Mouse (Mus musculus) lung, adult 2 months (tissue): ENCODE measurements around the gene Celsr1. TPM values are rescaled to one million over a fixed set of nuclear protein-coding genes. Genes with fewer than 3 reads are reported as not detected.

Experiments used
- DNase-seq: peaks from one replicate; pipeline ENCODE4 v3.0.0; 2022
- H3K4me1 ChIP-seq: fragments of 200-500 bp; 2 replicates; pipeline ENCODE4 v1.6.1; 2011; ENCODE audit warnings: low read length; ENCODE audit not compliant: control insufficient read depth, insufficient read depth
- H3K4me3 ChIP-seq: fragments of 200-500 bp; replicated peaks from 2 replicates; pipeline ENCODE3; 2011; ENCODE audit warnings: low read depth, mild to moderate bottlenecking, control low read depth, low read length; ENCODE audit errors: extremely low read depth
- CTCF ChIP-seq: fragments of 200-500 bp; IDR thresholded peaks from 2 replicates; pipeline ENCODE4 v1.5.1; 2011; ENCODE audit warnings: mild to moderate bottlenecking, low read length, control low read depth; ENCODE audit not compliant: insufficient read depth
- POLR2A ChIP-seq: fragments of 200-500 bp; IDR thresholded peaks from 2 replicates; pipeline ENCODE4 v1.6.1; 2011; ENCODE audit warnings: low read depth, mild to moderate bottlenecking, control low read depth, low read length, borderline replicate concordance; ENCODE audit errors: extremely low read depth
- WGBS: fragments of 180-500 bp; shearing (Covaris S2); methylation state at CpG from one replicate; pipeline ENCODE4 v1.1.7; 2018; 5-methylcytosine and 5-hydroxymethylcytosine counted together
- polyA plus RNA-seq: library from polyadenylated mRNA; depleted of rRNA; stranded (reverse); fragments of >200 nt; gene quantifications from 2 replicates; pipeline ENCODE4 v1.2.3, GENCODE M21; 2012

Celsr1 gene
- polyA plus RNA-seq, 1 experiment: 16.0 TPM

- no peaks in the 10 kb centered on the region for H3K4me1 ChIP-seq
- no peak for DNase-seq
- no peak overlapping the region for H3K4me3 ChIP-seq
- TF ChIP-seq POLR2A (no peak), CTCF (no peak)
- WGBS: 70% methylated on average over 6 of the region's 6 CpGs
Measured at GRCm38 (mm10) chr15:85953458-85953857, 80.1 kb downstream of the Celsr1 start.

- no peak for DNase-seq
- no peak for TF ChIP-seq CTCF
- no peak for TF ChIP-seq POLR2A
- WGBS: 62% methylated on average over 16 of the region's 16 CpGs
- H3K4me1 ChIP-seq: no peaks in the 10 kb centered on the region
- no peak overlapping the region for H3K4me3 ChIP-seq
Measured at GRCm38 (mm10) chr15:85949421-85950164, 84.0 kb downstream of the Celsr1 start.

GRCm38 (mm10) chr15:85947967-85948366 lies 85.6 kb downstream of the Celsr1 start:
- TF ChIP-seq POLR2A (no peak), CTCF (no peak)
- H3K4me3 ChIP-seq: no peak overlapping the region
- 68% methylated on average over 8 of the region's 8 CpGs for WGBS
- no peak for DNase-seq
- H3K4me1 ChIP-seq: no peaks in the 10 kb centered on the region

- Histone ChIP-seq H3K4me1 (no peaks in the 10 kb centered on the region), H3K4me3 (no peak overlapping the region)
- peak; percentile 27 for DNase-seq
- 57% methylated on average over 9 of the region's 9 CpGs for WGBS
- TF ChIP-seq CTCF (no peak), POLR2A (no peak)
Measured at GRCm38 (mm10) chr15:85947541-85947940, 86.0 kb downstream of the Celsr1 start.

GRCm38 (mm10) chr15:85935627-85936049 lies 97.9 kb downstream of the Celsr1 start:
- DNase-seq: peak; percentile 55
- H3K4me3 ChIP-seq: no peak overlapping the region
- 30% methylated on average over 5 of the region's 5 CpGs for WGBS
- H3K4me1 ChIP-seq: no peaks in the 10 kb centered on the region
- no peak for TF ChIP-seq CTCF
- no peak for TF ChIP-seq POLR2A

GRCm38 (mm10) chr15:85928161-85928560 lies 105.4 kb downstream of the Celsr1 start:
- 72% methylated on average over 12 of the region's 12 CpGs for WGBS
- Histone ChIP-seq H3K4me3 (no peak overlapping the region), H3K4me1 (no peaks in the 10 kb centered on the region)
- no peak for TF ChIP-seq POLR2A
- no peak for TF ChIP-seq CTCF
- no peak for DNase-seq

- no peaks in the 10 kb centered on the region for H3K4me1 ChIP-seq
- TF ChIP-seq POLR2A: no peak
- no peak for TF ChIP-seq CTCF
- 93% methylated on average over 11 of the region's 11 CpGs for WGBS
- H3K4me3 ChIP-seq: no peak overlapping the region
- DNase-seq: no peak
Measured at GRCm38 (mm10) chr15:85921855-85922254, 111.7 kb downstream of the Celsr1 start.

GRCm38 (mm10) chr15:85919892-85920248 lies 113.7 kb downstream of the Celsr1 start:
- Histone ChIP-seq H3K4me3 (no peak overlapping the region), H3K4me1 (no peaks in the 10 kb centered on the region)
- TF ChIP-seq POLR2A (no peak), CTCF (no peak)
- no peak for DNase-seq
- 78% methylated on average over 8 of the region's 8 CpGs for WGBS

- DNase-seq: no peak
- Histone ChIP-seq H3K4me3 (no peak overlapping the region), H3K4me1 (no peaks in the 10 kb centered on the region)
- no peak for TF ChIP-seq POLR2A
- TF ChIP-seq CTCF: no peak
- 55% methylated on average over 8 of the region's 8 CpGs for WGBS
Measured at GRCm38 (mm10) chr15:85919191-85919891, 114.2 kb downstream of the Celsr1 start.

- TF ChIP-seq POLR2A: no peak
- peak; percentile 77 for TF ChIP-seq CTCF
- WGBS: 29% methylated on average over 2 of the region's 2 CpGs
- H3K4me1 ChIP-seq: no peaks in the 10 kb centered on the region
- DNase-seq: peak; percentile 59
- H3K4me3 ChIP-seq: no peak overlapping the region
Measured at GRCm38 (mm10) chr15:85913605-85914004, 120.0 kb downstream of the Celsr1 start.
